Mouse (Mus musculus) 416B (cell line): ENCODE measurements at regions not wholly inside any gene's neighbourhood (a gene's known extent, or its start where the extent isn't known, plus 50 kb on each side); places are given as distances from the start of the nearest gene placed in this dataset.

Experiments
- DNase-seq: peaks from one replicate; pipeline ENCODE4 v3.0.0; 2011; ENCODE audit warnings: low read depth

DNA sequence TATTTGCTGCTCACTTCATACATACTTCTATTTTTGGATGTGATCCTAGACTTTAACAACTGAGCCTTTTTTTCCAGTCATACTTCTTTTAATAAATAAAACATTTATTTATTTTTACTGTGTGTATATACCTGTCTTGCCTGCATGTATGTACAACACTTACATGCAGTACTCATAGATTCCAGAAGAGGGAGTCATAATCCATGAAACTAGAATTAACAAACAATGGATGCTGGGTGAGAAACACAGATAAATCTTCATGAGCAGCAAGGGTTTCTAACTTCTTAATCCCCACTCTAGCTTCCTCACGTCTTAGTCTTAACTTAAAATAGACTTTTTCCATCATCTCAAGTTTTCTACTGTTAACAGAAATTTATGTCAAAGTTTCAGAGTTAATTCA is 1253.7 kb upstream of the Nr2f1 start:
- DNase-seq = peak; percentile 54

GRCm38 (mm10) chr13:79443113-79443512 is 1243.6 kb upstream of the Nr2f1 start:
- peak; percentile 77 for DNase-seq

DNA sequence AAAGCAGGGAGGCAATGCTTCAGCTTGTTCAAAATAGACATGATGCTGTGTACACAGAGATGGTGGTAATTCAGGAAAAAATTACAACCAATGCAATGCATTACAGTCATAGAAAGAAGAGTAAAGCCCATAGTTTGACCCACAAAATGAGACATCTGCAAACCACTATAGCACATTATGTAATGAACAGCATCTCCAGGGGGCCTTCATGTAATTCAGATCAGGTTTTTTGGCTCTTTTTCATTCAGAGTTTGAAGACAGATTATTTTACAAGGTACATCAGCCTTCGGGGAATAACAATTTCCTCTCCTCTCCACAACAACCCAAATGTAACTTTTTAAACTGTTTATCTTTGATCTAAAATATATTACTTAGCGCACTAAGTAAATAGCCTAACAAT is 1243.1 kb upstream of the Nr2f1 start:
- DNase-seq = no peak

GRCm38 (mm10) chr13:79431465-79431864 is 1231.9 kb upstream of the Nr2f1 start:
- DNase-seq = no peak

- no peak for DNase-seq
Observed at GRCm38 (mm10) chr13:79430987-79431386, 1231.4 kb upstream of the Nr2f1 start.

GRCm38 (mm10) chr13:79430562-79430961 is 1231.0 kb upstream of the Nr2f1 start:
- no peak for DNase-seq

DNA sequence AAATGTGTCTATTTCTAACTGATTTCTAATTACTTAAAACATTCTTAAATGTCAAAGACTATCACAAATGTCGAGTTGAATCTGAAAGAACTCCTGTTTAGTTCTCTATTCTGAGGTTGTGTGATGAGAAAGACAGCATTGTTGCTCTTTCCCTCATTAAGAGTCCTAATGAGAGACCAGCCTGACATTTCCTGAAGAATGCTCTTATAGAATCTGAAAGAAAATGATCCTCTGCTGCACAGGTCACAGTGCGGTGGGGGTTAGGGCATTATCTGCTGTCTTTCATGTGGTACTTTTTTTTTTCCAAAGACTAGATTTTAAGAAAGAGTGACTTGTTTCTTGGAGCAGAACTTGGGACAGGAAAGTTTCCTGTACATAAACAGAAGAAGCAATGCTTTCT is 1218.3 kb upstream of the Nr2f1 start:
- no peak for DNase-seq

- no peak for DNase-seq
Observed at GRCm38 (mm10) chr13:79400082-79400481, 1200.5 kb upstream of the Nr2f1 start.

DNA sequence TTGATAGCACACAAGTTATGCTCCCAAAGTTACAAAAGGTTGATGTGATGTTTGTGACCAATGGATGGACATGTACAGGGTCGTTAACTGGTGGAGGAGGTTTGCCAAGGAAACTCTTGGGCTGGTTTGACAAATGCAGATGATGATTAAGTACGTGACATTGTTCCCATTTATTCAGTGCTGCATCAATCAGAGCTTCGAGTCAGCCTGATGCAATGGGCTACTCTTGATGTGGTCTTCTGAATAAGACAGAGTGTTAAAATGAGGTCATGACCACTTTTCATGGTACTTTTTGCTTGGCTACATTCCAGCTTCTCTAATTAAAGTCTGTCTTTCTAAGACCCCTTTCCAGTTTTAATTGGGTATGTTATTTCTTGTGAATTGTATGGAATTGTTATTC is 1194.4 kb upstream of the Nr2f1 start:
- DNase-seq = no peak

DNA sequence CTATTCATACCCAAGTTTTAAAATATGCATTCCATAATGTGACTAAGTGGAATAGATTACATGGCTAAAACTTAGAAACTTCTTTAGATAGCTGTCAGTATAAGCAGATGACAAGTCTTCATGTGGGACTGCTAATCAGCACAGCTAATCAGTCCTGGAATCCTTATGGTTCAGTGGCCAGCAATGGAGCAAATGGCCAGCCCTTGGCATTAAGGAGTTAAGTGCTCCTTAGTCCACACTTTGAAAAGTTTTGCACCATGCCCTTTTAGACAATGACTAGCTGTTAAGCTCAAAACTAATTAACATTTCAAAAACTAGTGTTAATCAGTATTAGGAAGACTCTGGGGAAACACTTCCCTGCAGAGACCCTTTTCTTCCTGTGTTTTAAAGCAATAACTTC is 1188.4 kb upstream of the Nr2f1 start:
- no peak for DNase-seq

- DNase-seq = no peak
Observed at GRCm38 (mm10) chr13:79341494-79341893, 1141.9 kb upstream of the Nr2f1 start.

- no peak for DNase-seq
Observed at GRCm38 (mm10) chr13:79340459-79340858, 1140.9 kb upstream of the Nr2f1 start.

DNA sequence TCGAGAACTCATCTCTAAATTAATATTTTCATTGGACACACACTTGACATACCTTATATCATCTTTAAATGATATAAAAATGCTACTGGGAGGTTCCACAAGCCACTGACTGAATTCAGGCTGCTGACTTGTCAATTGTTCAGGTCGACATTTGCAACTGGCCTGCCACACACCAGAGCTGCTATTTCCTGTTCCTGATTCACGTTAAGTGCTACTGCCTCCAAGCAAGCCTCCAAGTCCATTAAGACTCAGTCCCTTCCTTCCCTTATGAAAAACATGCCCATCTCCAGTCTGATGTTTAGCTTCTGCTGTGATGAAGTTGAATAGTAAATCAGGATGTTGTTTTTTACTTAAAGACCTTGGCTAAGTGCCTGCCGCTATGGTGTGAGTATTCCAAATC is 1140.2 kb upstream of the Nr2f1 start:
- DNase-seq = peak; percentile 6

DNA sequence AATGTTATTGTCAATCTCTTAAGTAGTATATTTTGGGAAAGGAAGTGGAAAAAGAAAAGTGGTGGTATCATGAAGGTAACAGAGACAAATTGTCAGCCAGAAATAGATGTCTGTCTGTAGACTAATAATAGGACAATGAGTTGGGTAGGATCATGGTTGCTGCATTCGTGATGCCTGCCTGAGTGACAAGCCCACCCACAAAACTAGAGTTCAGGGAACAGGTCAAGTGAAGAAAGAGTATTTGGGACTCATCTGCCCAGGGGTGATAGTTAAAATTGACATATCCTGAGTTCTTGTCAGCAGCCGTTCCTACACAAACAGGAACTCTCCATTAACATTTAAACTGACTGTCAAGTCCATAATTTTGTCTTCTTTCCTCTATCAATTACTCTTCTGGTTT is 1120.6 kb upstream of the Nr2f1 start:
- no peak for DNase-seq

DNA sequence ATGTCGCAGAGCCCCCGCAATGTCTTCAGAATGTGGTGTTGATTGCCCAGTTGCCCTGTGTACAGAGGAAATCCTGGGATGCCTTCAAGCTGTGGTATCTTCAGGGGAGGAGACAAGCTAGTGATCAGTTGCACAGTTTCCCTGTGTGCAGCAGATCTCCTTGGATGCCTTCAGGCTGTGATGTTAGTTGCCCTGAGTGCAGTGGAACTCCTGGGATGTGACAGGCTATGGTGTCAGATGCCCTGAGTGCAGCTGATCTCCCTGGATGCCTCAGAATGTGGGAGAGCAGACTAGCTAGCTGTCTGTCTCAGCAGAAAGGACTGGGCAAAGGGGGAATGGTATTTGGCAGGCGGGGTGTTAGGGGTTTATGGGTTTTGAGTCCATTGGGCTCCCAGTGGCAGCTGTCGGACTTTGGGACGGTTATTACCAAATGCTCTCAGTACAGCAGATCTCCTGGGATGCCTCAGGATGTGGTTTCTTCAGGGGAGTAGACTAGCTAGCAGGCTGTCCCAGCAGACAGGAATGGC is 1110.1 kb upstream of the Nr2f1 start:
- no peak for DNase-seq

GRCm38 (mm10) chr13:79297225-79297710 is 1097.7 kb upstream of the Nr2f1 start:
- no peak for DNase-seq

DNA sequence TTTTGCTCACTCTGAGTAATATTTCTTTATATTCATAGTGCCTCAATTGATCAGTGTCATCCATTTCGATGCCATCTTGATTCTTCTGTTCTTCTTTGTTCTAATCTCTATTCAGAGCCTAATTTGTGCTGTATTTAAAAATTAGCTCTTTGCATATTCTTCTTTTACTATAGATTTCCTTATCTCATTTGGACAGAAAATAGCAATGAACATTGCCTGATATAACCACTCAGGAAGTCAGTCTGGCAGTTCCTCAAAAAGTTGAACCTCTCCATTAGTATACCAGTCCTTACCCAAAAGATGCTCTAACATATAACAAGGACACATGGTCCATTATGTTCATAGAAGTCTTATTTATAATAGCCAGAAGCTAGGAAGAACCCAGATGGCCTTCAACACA is 1088.5 kb upstream of the Nr2f1 start:
- DNase-seq = no peak

GRCm38 (mm10) chr13:79286181-79286580 is 1086.6 kb upstream of the Nr2f1 start:
- no peak for DNase-seq

- peak; percentile 4 for DNase-seq
Observed at GRCm38 (mm10) chr13:79285478-79285877, 1085.9 kb upstream of the Nr2f1 start.

- no peak for DNase-seq
Observed at GRCm38 (mm10) chr13:79277714-79278113, 1078.2 kb upstream of the Nr2f1 start.

DNA sequence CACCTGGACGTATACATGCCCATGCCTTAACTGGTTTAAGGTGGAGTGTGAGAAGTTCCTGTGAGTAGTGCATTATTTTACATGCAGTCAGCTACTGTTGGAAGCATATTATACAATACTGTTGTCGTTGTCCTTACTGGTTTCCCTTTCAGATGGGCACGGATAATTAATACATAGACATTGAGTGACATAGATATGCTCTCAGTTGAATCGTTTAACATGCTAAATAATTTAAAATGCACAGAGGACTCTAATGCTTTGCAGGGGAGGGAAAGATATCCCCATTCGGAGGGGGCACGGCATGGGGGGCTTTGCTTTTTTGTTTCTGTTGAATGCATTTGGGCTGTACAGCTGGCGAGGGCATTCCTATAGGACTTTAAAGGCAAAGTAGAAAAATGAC is 1077.8 kb upstream of the Nr2f1 start:
- DNase-seq = no peak

DNA sequence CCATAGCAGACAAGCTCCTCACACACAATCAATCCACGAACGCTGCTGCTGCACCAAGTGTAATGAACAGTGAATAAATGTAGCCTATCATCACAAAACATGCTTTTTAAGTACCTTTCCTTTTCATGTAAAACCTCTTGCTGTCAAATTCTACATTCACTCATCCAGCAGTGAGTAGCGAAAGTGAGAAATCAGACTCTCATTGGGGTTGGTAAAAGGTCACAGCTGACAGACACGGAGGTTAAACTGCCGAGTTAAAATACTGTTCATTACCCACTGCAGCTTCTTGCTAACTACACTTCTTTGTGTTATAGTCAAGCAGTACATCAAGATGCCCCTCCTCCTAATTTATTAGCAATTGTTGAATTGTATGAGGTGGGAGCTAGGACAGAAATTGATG is 1055.8 kb upstream of the Nr2f1 start:
- DNase-seq = no peak

- no peak for DNase-seq
Observed at GRCm38 (mm10) chr13:79252385-79252784, 1052.8 kb upstream of the Nr2f1 start.

- no peak for DNase-seq
Observed at GRCm38 (mm10) chr13:79251269-79251668, 1051.7 kb upstream of the Nr2f1 start.
